Mouse (Mus musculus): ENCODE data around the gene Coro1a.
"Not testable (repeated sequence)": the region's sequence is repeated elsewhere in the genome, so short reads cannot be mapped to it uniquely, and the experiment has no call there.

DNA sequence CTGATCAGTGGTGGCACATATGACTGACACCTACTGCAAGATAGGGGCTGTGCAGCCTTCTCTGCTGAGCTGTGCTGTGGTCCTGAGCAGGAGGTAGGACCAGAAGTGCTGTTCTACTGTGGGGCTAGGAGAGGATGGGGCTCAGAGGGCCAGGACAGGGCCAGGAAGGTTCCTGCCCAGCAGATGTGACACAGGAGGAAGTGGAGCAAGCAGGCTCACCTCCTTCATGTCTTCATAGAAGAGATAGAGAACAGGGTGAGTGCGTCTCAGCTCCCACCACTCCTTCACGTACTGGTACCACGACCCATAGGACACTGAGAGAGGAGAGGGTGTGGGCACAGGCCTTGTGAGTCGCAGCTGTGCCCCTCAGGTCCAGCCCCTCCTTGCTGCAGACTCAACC lies 19.4 kb downstream of the Coro1a start:
- not testable (repeated sequence) for TF ChIP-seq CTCF (conservative IDR thresholded peaks at IDR 0.05; ENCODE audit: insufficient read depth, insufficient read length, low read depth, low read length); POLR2A (IDR thresholded peaks at IDR 0.05; ENCODE audit: low read depth, low read length)

Measured in kidney, adult 2 months (tissue).